Mouse (Mus musculus) right cerebral cortex, postnatal 14 days (tissue): ENCODE results near the gene Tspyl4.

Experiments used
- DNase-seq: peaks from one replicate; pipeline ENCODE4 v3.0.0; 2022

Gene Tspyl4

GRCm38 (mm10) chr10:34326701-34327100 is 29.5 kb downstream of the Tspyl4 start:
- DNase-seq = no peak

- no peak for DNase-seq
These were observed 29.9 kb downstream of the Tspyl4 start for GRCm38 (mm10) chr10:34327144-34327543.

- peak; percentile 47 for DNase-seq
These were observed 31.1 kb downstream of the Tspyl4 start for GRCm38 (mm10) chr10:34328310-34328709.

- DNase-seq = no peak
These were observed 43.8 kb downstream of the Tspyl4 start for GRCm38 (mm10) chr10:34341014-34341413.

- no peak for DNase-seq
These were observed 44.6 kb downstream of the Tspyl4 start for GRCm38 (mm10) chr10:34341886-34342285.
